Mouse (Mus musculus) forebrain, embryonic 10.5 days (tissue): ENCODE data around the gene Gm29609. TPM values are rescaled to one million over a fixed set of nuclear protein-coding genes. Genes with fewer than 3 reads are reported as not detected.
A peak's percentile ranks its signal among the peaks of the same experiment; 100 is the strongest.

Source experiments
- DNase-seq: peaks from one replicate; pipeline ENCODE4 v3.0.0-alpha.2; 2017; ENCODE audit warnings: low spot score; ENCODE audit errors: extremely low spot score
- H3K27ac ChIP-seq: fragments of 300-500 bp; sonication (generic); 2 replicates; pipeline ENCODE4 v1.5.1; 2016; ENCODE audit warnings: mild to moderate bottlenecking
- H3K27me3 ChIP-seq: fragments of 300-500 bp; sonication (generic); 2 replicates; pipeline ENCODE4 v1.6.1; 2016; ENCODE audit warnings: mild to moderate bottlenecking; ENCODE audit not compliant: poor library complexity, severe bottlenecking
- H3K36me3 ChIP-seq: fragments of 300-500 bp; sonication (generic); replicated peaks from 2 replicates; pipeline ENCODE4 v1.6.1; 2016; ENCODE audit warnings: mild to moderate bottlenecking, moderate library complexity
- H3K4me1 ChIP-seq: fragments of 300-500 bp; sonication (generic); 2 replicates; pipeline ENCODE4 v1.6.1; 2016
- H3K4me3 ChIP-seq: fragments of 300-500 bp; sonication (generic); 2 replicates; pipeline ENCODE4 v1.5.1; 2016; ENCODE audit warnings: mild to moderate bottlenecking, moderate library complexity
- H3K9me3 ChIP-seq: fragments of 300-500 bp; sonication (generic); 2 replicates; pipeline ENCODE4 v1.6.1; 2016; ENCODE audit warnings: mild to moderate bottlenecking, moderate library complexity
- WGBS: fragments of 180-500 bp; shearing (Covaris S2); methylation state at CpG from one replicate; pipeline ENCODE4 v1.1.7; 2016; 5-methylcytosine and 5-hydroxymethylcytosine counted together
- polyA plus RNA-seq: library from polyadenylated mRNA; unstranded; fragments of >200 nt; fragmentation: Nextera tagmentation; extraction: Ambion mirVana; gene quantifications from 2 replicates; pipeline ENCODE4 v1.2.1, GENCODE M21; 2016

Gene Gm29609
- polyA plus RNA-seq, 1 experiment from 2014 or later, result 1.4 TPM

DNA sequence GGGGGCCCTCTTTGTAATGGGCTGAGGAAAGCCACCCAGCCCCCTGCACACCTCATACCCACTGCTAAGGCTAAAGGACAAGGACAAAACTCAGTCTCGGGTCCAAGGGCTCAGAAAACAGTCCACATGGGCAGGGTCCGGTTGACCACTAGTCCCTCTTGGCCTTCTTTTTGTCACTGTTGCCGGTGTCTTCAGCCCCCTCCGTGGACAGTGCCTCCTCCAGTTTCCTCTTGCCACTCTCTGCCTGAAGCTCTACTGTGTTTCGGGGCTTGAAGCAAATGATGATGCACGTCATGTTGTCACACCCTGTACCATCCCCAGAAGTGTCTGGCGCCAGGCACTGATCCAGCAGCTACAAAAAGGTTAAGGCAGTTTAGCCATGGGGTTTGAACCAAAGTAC lies 23.2 kb upstream of the Gm29609 start:
- peak overlapping the region; percentile 85 for H3K4me3 ChIP-seq
- 83% methylated on average over 7 of the region's 7 CpGs for WGBS
- H3K4me1 ChIP-seq, result peaks cover 23% of the 10 kb centered on the region
- H3K36me3 ChIP-seq, result peaks cover 83% of the 10 kb centered on the region
- peaks cover 6% of the 10 kb centered on the region for H3K9me3 ChIP-seq
- no peaks in the 10 kb centered on the region for H3K27me3 ChIP-seq
- no peak for DNase-seq
- peak overlapping the region; percentile 96 for H3K27ac ChIP-seq

DNA sequence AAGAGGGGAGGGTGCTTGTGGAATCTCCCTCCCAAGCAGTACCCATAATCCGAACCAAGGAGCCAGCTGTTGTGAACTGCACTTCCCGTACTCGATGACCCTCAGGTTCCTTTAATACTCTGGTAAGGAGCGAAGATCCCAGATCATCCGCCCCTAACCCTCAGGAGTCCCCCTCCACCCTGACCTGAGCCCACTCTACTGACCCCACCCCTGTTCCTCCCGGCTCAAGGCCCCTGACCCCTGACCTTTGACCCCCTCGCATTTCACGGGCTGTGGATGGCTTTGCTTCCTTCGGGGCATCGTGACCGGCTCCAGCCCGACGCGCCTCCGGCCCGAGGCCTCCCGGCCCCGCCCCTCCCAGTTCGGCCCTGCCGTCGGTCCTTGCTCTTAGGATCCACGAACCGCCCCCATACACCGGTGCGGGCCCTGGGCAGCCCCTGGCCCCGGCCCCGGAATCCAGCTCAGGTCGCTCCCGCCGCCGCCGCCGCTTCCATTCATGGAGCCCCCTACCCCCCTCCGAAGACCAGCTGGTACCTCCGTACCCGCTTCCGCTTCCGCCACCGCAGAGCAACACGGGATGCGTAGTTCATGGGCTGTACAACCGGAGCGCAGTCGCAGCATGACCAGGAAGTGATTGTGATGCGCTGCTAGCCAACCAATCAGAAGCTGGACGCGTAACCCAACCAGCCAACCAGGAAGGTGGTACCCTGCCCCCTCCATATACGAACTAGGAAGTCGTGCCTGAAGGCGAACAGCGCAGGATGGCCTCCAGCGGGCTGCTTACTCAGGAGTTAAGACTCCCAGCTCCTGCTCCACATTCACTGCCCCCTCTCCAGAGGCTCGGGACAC lies 22.3 kb upstream of the Gm29609 start, which contains the start of gene Zfp513:
TSS of gene Zfp513 (minus strand) at position 562 of the 849 bp plus-strand sequence.
- H3K4me3 ChIP-seq, result peak within 1 kb of the TSS; percentile 85
- H3K27me3 ChIP-seq, result no peaks in the 10 kb centered on the region
- peak; percentile 98 for DNase-seq
- WGBS, result under 1% methylated on average over 53 of the region's 53 CpGs
- H3K9me3 ChIP-seq, result peaks cover 6% of the 10 kb centered on the region
- peak within 1 kb of the TSS; percentile 96 for H3K27ac ChIP-seq
- peaks cover 83% of the 10 kb centered on the region for H3K36me3 ChIP-seq
- peaks cover 23% of the 10 kb centered on the region for H3K4me1 ChIP-seq

GRCm38 (mm10) chr5:31201042-31201741 lies 21.5 kb upstream of the Gm29609 start:
- peaks cover 85% of the 10 kb centered on the region for H3K36me3 ChIP-seq
- H3K4me1 ChIP-seq, result peaks cover 23% of the 10 kb centered on the region
- DNase-seq, result no peak
- peak overlapping the region; percentile 96 for H3K27ac ChIP-seq
- H3K9me3 ChIP-seq, result peaks cover 6% of the 10 kb centered on the region
- peak overlapping the region; percentile 85 for H3K4me3 ChIP-seq
- no peaks in the 10 kb centered on the region for H3K27me3 ChIP-seq
- WGBS, result 23% methylated on average over 13 of the region's 13 CpGs

DNA sequence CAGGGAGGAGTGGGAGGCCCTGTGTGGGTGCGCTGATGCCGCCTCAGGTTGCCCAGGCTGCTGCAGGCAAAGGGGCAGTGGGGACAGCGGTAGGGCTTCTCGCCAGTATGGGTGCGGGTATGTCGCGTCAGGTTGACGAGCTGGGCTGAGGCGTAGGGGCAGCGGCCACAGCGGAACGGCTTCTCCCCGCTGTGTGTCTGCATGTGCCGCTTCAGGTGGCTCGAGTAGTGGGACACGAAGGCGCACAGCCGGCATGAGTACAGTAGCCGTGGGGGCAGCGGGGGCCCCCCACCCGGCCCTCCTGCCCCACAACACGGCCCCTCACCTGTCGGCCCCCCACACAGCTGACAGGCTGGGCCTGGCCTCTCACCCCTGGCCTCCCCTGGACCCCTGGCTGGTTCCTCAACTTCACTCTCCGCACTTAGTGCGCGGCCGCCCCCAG lies 20.6 kb upstream of the Gm29609 start:
- no peak overlapping the region for H3K27ac ChIP-seq
- peak; percentile 34 for DNase-seq

GRCm38 (mm10) chr5:31199893-31200292 lies 20.2 kb upstream of the Gm29609 start:
- DNase-seq, result no peak
- Histone ChIP-seq H3K27ac (no peak overlapping the region), H3K9me3 (peaks cover 6% of the 10 kb centered on the region), H3K36me3 (peaks cover 85% of the 10 kb centered on the region), H3K4me3 (peak overlapping the region; percentile 85), H3K27me3 (no peaks in the 10 kb centered on the region), H3K4me1 (peaks cover 23% of the 10 kb centered on the region)
- 91% methylated on average over 9 of the region's 9 CpGs for WGBS

More for the DNA sequence above, 20.6 kb upstream of the Gm29609 start:
- Histone ChIP-seq H3K9me3 (peaks cover 6% of the 10 kb centered on the region), H3K4me3 (peak overlapping the region; percentile 85), H3K27me3 (no peaks in the 10 kb centered on the region), H3K36me3 (peaks cover 85% of the 10 kb centered on the region), H3K4me1 (peaks cover 23% of the 10 kb centered on the region)
- 90% methylated on average over 27 of the region's 27 CpGs for WGBS

DNA sequence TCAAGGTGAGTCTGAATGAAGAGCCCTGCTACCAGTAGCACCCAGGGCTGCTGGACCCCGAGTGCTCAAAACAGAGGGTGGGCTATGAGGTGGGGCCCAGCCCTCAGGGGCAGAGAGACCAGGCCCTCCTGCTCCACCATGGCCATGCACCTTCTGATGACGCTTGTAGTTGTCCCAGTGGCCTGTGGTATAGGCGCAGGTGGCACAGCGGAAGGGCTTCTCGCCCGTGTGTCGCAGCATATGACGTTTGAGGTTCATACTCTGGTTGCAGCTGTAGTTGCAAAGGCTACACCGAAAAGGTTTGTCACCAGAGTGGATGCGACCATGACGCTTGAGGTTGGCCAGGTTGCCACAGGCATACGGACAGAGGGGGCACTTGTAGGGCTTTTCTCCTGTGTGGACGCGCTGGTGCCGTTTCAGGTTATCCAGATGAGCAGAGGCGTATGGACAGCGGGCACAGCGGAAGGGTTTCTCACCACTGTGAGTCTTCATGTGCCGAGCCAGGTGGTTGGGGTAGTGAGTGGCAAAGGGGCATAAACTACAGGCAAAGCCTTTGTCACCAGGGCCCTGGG lies 19.7 kb upstream of the Gm29609 start:
- no peak for DNase-seq
- Histone ChIP-seq H3K9me3 (peaks cover 6% of the 10 kb centered on the region), H3K27ac (no peak overlapping the region), H3K4me1 (peaks cover 27% of the 10 kb centered on the region), H3K27me3 (no peaks in the 10 kb centered on the region), H3K36me3 (peaks cover 85% of the 10 kb centered on the region), H3K4me3 (peak overlapping the region; percentile 85; the same call in 1 of the 2 replicates)
- WGBS, result 95% methylated on average over 19 of the region's 19 CpGs

- no peak for DNase-seq
- peaks cover 33% of the 10 kb centered on the region for H3K4me1 ChIP-seq
- H3K4me3 ChIP-seq, result 0 out of 2 replicates have a peak overlapping the region, but pooled peaks have one; percentile 1
- peaks cover 81% of the 10 kb centered on the region for H3K36me3 ChIP-seq
- 87% methylated on average over 5 of the region's 5 CpGs for WGBS
- no peak overlapping the region for H3K27ac ChIP-seq
- H3K9me3 ChIP-seq, result peaks cover 6% of the 10 kb centered on the region
- no peaks in the 10 kb centered on the region for H3K27me3 ChIP-seq
Observed at GRCm38 (mm10) chr5:31198616-31199320, 19.1 kb upstream of the Gm29609 start.

DNA sequence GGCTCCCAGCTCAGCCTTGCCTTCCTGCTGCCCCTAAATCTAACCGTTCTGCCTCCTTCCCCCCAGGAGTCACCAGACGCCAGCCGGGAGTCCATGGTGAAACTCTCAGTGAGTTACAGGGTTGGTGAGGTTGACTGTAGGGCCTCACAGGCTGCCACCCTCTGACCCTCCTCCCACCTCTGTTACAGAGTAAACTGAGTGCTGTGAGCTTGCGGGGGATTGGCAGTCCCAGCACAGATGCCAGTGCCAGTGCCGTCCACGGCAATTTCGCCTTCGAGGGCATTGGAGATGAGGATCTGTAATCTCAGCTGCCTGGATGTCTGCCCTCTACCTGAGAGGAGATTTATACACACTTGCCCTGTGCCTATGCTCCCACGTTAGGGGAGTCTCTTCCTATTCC lies 18.5 kb upstream of the Gm29609 start:
- Histone ChIP-seq H3K36me3 (peaks cover 75% of the 10 kb centered on the region), H3K9me3 (peaks cover 6% of the 10 kb centered on the region), H3K4me1 (peaks cover 35% of the 10 kb centered on the region), H3K27ac (no peak overlapping the region), H3K4me3 (0 out of 2 replicates have a peak overlapping the region, but pooled peaks have one; percentile 1), H3K27me3 (no peaks in the 10 kb centered on the region)
- 89% methylated on average over 9 of the region's 9 CpGs for WGBS
- no peak for DNase-seq

GRCm38 (mm10) chr5:31197072-31197471 lies 17.4 kb upstream of the Gm29609 start:
- Histone ChIP-seq H3K9me3 (peaks cover 6% of the 10 kb centered on the region), H3K27ac (no peak overlapping the region), H3K27me3 (no peaks in the 10 kb centered on the region), H3K4me1 (peaks cover 31% of the 10 kb centered on the region), H3K36me3 (peaks cover 66% of the 10 kb centered on the region), H3K4me3 (no peak overlapping the region)
- 93% methylated on average over 12 of the region's 12 CpGs for WGBS
- DNase-seq, result no peak

GRCm38 (mm10) chr5:31196207-31196606 lies 16.5 kb upstream of the Gm29609 start:
- Histone ChIP-seq H3K27me3 (no peaks in the 10 kb centered on the region), H3K9me3 (peaks cover 6% of the 10 kb centered on the region), H3K4me3 (no peak overlapping the region), H3K4me1 (peaks cover 36% of the 10 kb centered on the region), H3K36me3 (peaks cover 70% of the 10 kb centered on the region), H3K27ac (no peak overlapping the region)
- WGBS, result 96% methylated on average over 10 of the region's 10 CpGs
- DNase-seq, result no peak

DNA sequence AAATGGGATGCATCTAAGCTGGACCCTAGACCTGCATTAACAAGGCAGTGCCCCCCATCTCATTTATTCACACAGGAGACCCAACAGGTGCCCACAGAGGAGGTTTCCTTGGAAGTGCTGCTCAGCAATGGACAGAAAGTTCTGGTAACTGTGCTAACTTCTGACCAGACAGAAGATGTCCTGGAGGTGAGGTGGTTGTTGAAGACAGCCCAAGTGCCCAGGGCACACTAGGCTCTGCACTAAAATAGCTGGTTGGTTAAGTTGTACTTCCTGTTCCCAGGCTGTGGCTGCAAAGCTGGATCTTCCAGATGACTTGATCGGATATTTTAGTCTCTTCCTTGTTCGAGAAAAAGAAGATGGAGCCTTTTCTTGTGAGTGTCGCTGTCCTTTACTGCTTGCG lies 16.0 kb upstream of the Gm29609 start:
- no peak for DNase-seq

More for the DNA sequence above, 16.0 kb upstream of the Gm29609 start:
- Histone ChIP-seq H3K4me1 (peaks cover 31% of the 10 kb centered on the region), H3K4me3 (no peak overlapping the region), H3K27me3 (no peaks in the 10 kb centered on the region), H3K36me3 (peaks cover 74% of the 10 kb centered on the region), H3K27ac (no peak overlapping the region), H3K9me3 (peaks cover 6% of the 10 kb centered on the region)
- 89% methylated on average over 4 of the region's 4 CpGs for WGBS
